Mouse (Mus musculus): ENCODE results near the gene Nrip1. TPM values are rescaled to one million over a fixed set of nuclear protein-coding genes. Genes with fewer than 3 reads are reported as not detected.

Nrip1 gene
- polyA plus RNA-seq, 1 experiment = 16.0 TPM

DNA sequence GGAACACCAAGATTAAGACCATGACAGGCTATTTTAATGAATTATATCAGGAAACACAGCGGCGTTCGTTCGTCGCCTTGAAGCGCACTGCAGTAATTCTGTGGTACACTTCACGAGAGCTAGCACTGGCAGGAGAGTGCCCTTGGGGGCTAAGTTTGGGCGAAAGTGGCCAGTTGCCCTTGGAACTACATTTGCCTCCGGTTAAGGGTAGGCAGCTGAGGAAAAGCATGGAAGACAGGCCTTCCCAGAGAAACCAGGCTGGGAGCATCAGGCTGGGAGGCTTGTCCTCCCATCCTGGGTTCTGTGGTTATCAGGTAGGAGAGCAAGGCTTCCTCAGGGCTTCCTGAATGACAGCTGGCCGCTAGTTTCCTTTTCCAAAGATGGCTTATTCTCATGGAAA lies 8.4 kb downstream of the Nrip1 start:
- H3K4me3 ChIP-seq (ENCODE audit: insufficient read depth, low read length) = no peak overlapping the region
- peaks cover 2% of the 10 kb centered on the region; the same call in 1 of the 2 replicates for H3K4me1 ChIP-seq (ENCODE audit: control insufficient read depth, insufficient read depth, low read length)
- no peak overlapping the region for H3K27ac ChIP-seq (ENCODE audit: insufficient read depth, low read length)
- TF ChIP-seq POLR2A (IDR thresholded peaks at IDR 0.05; ENCODE audit: low read depth, low read length) (no peak), CTCF (IDR thresholded peaks at IDR 0.05; ENCODE audit: borderline replicate concordance, insufficient read depth, low read length) (no peak)

DNA sequence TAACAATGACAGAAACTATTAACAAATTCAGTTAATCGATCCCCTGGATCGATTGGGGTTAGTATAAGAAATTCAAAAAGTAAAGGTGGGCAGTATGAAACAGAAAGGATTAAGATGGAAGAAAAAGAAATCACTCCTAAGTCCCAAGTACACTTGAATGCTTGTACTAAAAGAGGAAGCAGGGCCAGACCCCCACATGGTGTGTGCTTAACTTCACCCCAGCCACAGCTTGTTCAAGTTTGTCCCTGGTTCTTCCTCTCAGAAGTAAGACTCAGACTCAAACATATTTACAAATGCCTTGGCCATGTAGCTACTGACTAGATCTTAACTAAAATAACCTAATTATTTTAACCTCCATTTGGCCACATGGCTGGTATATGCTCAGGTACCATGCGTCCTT lies 10.0 kb downstream of the Nrip1 start:
- TF ChIP-seq POLR2A (IDR thresholded peaks at IDR 0.05; ENCODE audit: low read depth, low read length) (no peak), CTCF (IDR thresholded peaks at IDR 0.05; ENCODE audit: borderline replicate concordance, insufficient read depth, low read length) (no peak)
- Histone ChIP-seq H3K4me3 (ENCODE audit: insufficient read depth, low read length) (no peak overlapping the region), H3K4me1 (ENCODE audit: control insufficient read depth, insufficient read depth, low read length) (no peaks in the 10 kb centered on the region), H3K27ac (ENCODE audit: insufficient read depth, low read length) (no peak overlapping the region)

DNA sequence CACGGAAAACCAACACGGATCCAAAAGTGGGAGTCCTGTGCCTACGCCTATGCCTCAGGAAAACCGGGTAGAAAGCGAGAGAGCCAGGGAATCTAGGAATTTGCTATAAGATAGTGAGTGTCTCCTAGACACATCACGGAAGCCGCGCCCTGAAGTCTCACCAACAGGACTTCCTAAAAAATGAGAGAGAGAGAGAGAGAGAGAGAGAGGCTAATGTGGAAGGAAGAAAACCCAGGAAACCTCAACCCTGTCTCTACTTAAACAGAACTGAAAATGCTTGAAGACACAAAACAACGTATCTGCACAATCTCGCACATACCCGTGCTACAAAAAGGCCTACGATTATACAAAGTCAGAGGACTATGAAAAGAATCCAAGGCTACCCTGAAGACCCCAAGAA lies 10.6 kb downstream of the Nrip1 start:
- no peak overlapping the region for H3K4me3 ChIP-seq (ENCODE audit: insufficient read depth, low read length)
- no peaks in the 10 kb centered on the region for H3K4me1 ChIP-seq (ENCODE audit: control insufficient read depth, insufficient read depth, low read length)
- no peak for TF ChIP-seq POLR2A (IDR thresholded peaks at IDR 0.05; ENCODE audit: low read depth, low read length)
- no peak overlapping the region for H3K27ac ChIP-seq (ENCODE audit: insufficient read depth, low read length)

DNA sequence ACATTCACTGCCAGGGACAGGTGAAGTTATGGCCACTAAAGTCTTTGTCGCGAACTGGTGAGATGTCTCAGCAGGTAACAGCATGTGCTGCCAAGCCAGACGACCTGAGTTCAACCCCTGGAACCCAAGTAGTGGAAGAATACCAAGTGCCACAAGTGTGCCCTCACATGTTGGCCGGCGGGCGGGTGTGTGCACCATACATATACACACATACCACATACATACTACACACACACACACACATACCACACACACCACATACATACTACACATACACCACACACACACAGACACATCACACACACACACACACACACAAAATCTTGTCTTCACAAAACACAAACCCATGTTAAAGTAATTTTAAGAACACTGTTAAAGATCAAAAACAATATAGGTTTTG lies 13.2 kb downstream of the Nrip1 start:
- Histone ChIP-seq H3K4me3 (ENCODE audit: insufficient read depth, low read length) (no peak overlapping the region), H3K27ac (ENCODE audit: insufficient read depth, low read length) (no peak overlapping the region), H3K4me1 (ENCODE audit: control insufficient read depth, insufficient read depth, low read length) (no peaks in the 10 kb centered on the region)
- TF ChIP-seq POLR2A (IDR thresholded peaks at IDR 0.05; ENCODE audit: low read depth, low read length) = no peak
- TF ChIP-seq CTCF (IDR thresholded peaks at IDR 0.05; ENCODE audit: borderline replicate concordance, insufficient read depth, low read length) = no peak

DNA sequence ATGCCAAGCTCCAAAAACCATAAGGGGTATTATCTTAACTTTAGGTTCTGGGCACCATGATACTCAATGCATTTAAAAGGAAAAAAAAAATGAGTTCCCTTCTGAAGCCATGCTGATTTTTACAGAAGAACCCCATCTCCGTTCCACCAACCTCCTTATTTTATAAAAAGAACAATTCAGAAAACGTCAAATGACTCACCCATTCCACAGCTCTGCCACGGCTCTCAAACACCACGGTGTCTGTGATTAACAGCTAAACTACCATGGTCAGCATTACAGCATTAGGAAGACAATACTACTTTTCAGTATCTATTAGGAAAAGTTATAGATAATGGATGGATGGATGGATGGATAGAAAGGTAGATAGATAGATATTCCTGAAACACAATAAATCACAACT lies 14.9 kb downstream of the Nrip1 start:
- Histone ChIP-seq H3K27ac (ENCODE audit: insufficient read depth, low read length) (no peak overlapping the region), H3K4me1 (ENCODE audit: control insufficient read depth, insufficient read depth, low read length) (no peaks in the 10 kb centered on the region; the same call in 1 of the 2 replicates), H3K4me3 (ENCODE audit: insufficient read depth, low read length) (no peak overlapping the region)
- TF ChIP-seq CTCF (IDR thresholded peaks at IDR 0.05; ENCODE audit: borderline replicate concordance, insufficient read depth, low read length) (no peak), POLR2A (IDR thresholded peaks at IDR 0.05; ENCODE audit: low read depth, low read length) (no peak)

DNA sequence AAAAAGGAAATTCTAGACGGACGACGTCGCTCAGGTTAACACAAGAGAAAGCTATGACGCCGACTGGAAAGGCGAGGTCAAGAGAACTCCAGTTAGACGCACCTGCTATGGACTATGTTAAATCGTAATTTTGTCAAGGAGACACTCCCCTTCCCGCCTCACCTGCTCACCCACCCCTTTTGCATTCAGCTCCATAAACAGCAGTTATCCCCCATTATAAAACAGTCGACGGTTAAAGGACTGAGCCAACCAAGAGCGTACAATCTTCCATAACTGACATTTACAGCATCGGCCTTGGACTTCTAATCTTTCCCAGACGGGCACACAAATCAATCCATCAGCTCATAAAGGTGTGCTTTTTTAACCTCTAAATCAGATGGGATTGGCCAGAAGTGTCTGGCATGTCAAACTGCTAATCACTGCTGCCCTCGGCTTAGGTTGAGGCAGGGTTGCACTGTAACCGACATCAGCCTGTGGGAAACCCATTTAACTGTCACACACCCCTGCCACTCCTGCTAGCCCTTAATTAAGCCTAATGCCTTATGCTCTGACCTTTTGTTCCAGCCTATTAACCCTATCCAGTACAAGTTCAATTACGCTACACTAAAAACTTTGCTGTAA lies 15.4 kb downstream of the Nrip1 start:
- H3K4me1 ChIP-seq (ENCODE audit: control insufficient read depth, insufficient read depth, low read length) = no peaks in the 10 kb centered on the region; the same call in 1 of the 2 replicates
- no peak overlapping the region for H3K4me3 ChIP-seq (ENCODE audit: insufficient read depth, low read length)
- H3K27ac ChIP-seq (ENCODE audit: insufficient read depth, low read length) = no peak overlapping the region
- no peak for TF ChIP-seq CTCF (IDR thresholded peaks at IDR 0.05; ENCODE audit: borderline replicate concordance, insufficient read depth, low read length)
- no peak for TF ChIP-seq POLR2A (IDR thresholded peaks at IDR 0.05; ENCODE audit: low read depth, low read length)

DNA sequence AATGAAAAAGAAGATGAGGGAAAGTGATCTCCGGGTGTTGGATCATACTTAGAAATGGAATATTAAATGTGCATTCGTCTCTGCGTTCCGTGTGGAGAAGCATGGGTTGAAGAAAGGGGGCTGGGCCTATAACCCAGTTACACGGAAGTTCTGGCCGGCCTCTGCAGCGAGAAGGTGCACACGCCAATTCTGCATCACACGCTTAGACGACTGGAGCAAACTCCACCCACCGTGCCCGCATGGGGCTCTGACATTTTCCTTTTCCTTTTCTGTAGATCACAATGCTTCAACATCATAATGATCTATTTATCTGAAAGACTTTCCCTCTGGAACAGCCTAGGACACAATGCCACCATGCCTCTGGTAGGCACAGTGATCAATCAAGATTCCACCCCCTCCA lies 16.5 kb downstream of the Nrip1 start:
- no peak overlapping the region for H3K27ac ChIP-seq (ENCODE audit: insufficient read depth, low read length)
- H3K4me1 ChIP-seq (ENCODE audit: control insufficient read depth, insufficient read depth, low read length) = no peaks in the 10 kb centered on the region; the same call in 1 of the 2 replicates
- TF ChIP-seq CTCF (IDR thresholded peaks at IDR 0.05; ENCODE audit: borderline replicate concordance, insufficient read depth, low read length) (no peak), POLR2A (IDR thresholded peaks at IDR 0.05; ENCODE audit: low read depth, low read length) (no peak)
- H3K4me3 ChIP-seq (ENCODE audit: insufficient read depth, low read length) = no peak overlapping the region

DNA sequence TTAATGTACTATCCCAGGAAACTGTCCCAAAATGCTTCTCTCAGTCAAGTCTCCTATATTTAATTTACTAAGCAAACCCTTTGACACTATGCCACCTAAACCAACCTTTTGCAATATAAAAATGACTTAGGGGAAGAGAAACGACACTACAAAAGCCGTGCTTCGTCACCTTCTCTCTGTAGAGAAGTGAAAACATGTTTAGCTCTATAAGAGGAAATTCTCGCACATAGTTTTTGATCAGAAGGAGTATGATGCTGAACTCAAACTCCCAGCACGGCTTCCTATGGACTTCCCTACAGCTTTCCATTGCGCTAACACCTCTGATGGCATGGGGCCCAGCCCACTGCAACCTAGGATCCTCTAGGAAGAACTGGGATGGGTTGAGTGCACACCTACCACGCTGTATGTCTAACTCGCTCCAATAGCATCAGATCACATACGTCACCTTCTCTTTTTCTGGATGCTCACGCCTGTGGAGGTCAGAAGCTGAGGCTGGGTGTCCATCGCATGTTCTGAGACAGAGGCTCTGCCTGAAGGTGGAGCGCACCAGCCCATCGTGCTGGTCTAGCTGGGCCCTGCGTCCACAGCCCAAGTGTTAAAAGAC lies 17.6 kb downstream of the Nrip1 start:
- Histone ChIP-seq H3K4me3 (ENCODE audit: insufficient read depth, low read length) (no peak overlapping the region), H3K27ac (ENCODE audit: insufficient read depth, low read length) (no peak overlapping the region), H3K4me1 (ENCODE audit: control insufficient read depth, insufficient read depth, low read length) (no peaks in the 10 kb centered on the region; the same call in 1 of the 2 replicates)
- no peak for TF ChIP-seq CTCF (IDR thresholded peaks at IDR 0.05; ENCODE audit: borderline replicate concordance, insufficient read depth, low read length)
- TF ChIP-seq POLR2A (IDR thresholded peaks at IDR 0.05; ENCODE audit: low read depth, low read length) = no peak

DNA sequence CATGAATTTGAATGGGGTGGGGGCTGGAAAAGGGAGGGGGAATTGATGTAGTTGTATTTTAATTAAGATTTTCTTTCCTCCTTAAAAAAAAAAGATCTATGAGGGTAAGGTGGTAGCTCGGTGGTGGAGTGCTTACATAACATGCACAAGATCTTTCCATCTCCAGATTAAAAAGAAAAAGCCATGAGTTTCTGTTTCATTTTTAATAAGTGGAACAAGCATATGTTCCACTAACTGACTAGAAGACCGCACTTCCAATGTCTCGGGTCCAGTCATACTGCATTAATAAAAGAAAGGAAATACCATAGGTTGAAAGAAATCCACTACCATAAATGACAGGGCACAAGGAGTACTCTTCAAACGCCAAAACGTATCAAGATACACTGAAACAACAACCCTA lies 18.4 kb downstream of the Nrip1 start:
- no peaks in the 10 kb centered on the region; the same call in 1 of the 2 replicates for H3K4me1 ChIP-seq (ENCODE audit: control insufficient read depth, insufficient read depth, low read length)
- no peak overlapping the region for H3K27ac ChIP-seq (ENCODE audit: insufficient read depth, low read length)
- no peak overlapping the region for H3K4me3 ChIP-seq (ENCODE audit: insufficient read depth, low read length)
- no peak for TF ChIP-seq POLR2A (IDR thresholded peaks at IDR 0.05; ENCODE audit: low read depth, low read length)
- no peak for TF ChIP-seq CTCF (IDR thresholded peaks at IDR 0.05; ENCODE audit: borderline replicate concordance, insufficient read depth, low read length)

DNA sequence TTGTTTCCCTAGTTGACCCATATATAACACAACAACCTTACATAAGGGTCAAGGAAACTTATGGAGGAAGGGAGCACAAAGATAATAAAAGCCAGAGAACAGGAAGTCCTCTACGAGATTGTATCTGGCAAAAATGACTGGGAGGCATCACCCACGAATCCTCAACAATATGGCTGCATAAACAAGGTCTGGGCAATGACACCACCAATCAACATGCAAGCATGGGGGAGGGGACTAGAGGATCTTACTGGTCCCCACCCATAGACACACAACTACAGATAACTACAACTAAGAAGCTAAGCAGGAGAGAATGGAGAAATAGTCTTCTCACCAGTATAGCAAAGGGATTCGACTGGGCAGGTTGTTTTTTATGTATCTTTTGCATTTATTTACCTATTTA lies 18.8 kb downstream of the Nrip1 start:
- no peak overlapping the region for H3K4me3 ChIP-seq (ENCODE audit: insufficient read depth, low read length)
- H3K27ac ChIP-seq (ENCODE audit: insufficient read depth, low read length) = no peak overlapping the region
- no peak for TF ChIP-seq CTCF (IDR thresholded peaks at IDR 0.05; ENCODE audit: borderline replicate concordance, insufficient read depth, low read length)
- TF ChIP-seq POLR2A (IDR thresholded peaks at IDR 0.05; ENCODE audit: low read depth, low read length) = no peak
- H3K4me1 ChIP-seq (ENCODE audit: control insufficient read depth, insufficient read depth, low read length) = no peaks in the 10 kb centered on the region; the same call in 1 of the 2 replicates
